Mouse (Mus musculus) stomach, embryonic 14.5 days (tissue): ENCODE measurements around the gene Cemip. TPM values are rescaled to one million over a fixed set of nuclear protein-coding genes. Genes with fewer than 3 reads are reported as not detected.

Experiments used
- ATAC-seq: fragments of 200-750 bp; cut with Nextera tagmentation; 2 replicates; pipeline ENCODE4 v1.8.0; 2017; ENCODE audit warnings: low read depth, moderate TSS enrichment; ENCODE audit not compliant: insufficient number of reproducible peaks, insufficient read depth, low FRiP score
- H3K27ac ChIP-seq: fragments of 300-500 bp; sonication (generic); 2 replicates; pipeline ENCODE4 v1.5.1; 2014; ENCODE audit warnings: mild to moderate bottlenecking, low read length, moderate library complexity, mixed read lengths
- H3K27me3 ChIP-seq: fragments of 300-500 bp; sonication (generic); 2 replicates; pipeline ENCODE4 v1.6.1; 2014; ENCODE audit warnings: low read length, control low read depth, mixed read lengths; ENCODE audit not compliant: control insufficient read depth, insufficient read depth
- H3K36me3 ChIP-seq: fragments of 300-500 bp; sonication (generic); 2 replicates; pipeline ENCODE4 v1.6.1; 2014; ENCODE audit warnings: mild to moderate bottlenecking, control low read depth, low read length, moderate library complexity, mixed read lengths; ENCODE audit not compliant: control insufficient read depth, insufficient read depth
- H3K4me1 ChIP-seq: fragments of 300-500 bp; sonication (generic); 2 replicates; pipeline ENCODE4 v1.6.1; 2014; ENCODE audit warnings: low read length, control low read depth, mixed read lengths; ENCODE audit not compliant: control insufficient read depth, insufficient read depth
- H3K4me2 ChIP-seq: fragments of 300-500 bp; sonication (generic); replicated peaks from 2 replicates; pipeline ENCODE4 v1.6.1; 2014; ENCODE audit warnings: low read depth, low read length, control low read depth
- H3K4me3 ChIP-seq: fragments of 300-500 bp; sonication (generic); 2 replicates; pipeline ENCODE4 v1.5.1; 2014; ENCODE audit warnings: low read depth, low read length, control low read depth
- H3K9ac ChIP-seq: fragments of 300-500 bp; sonication (generic); replicated peaks from 2 replicates; pipeline ENCODE4 v1.6.1; 2014; ENCODE audit warnings: low read depth, mild to moderate bottlenecking, control low read depth, low read length, moderate library complexity, mixed read lengths
- H3K9me3 ChIP-seq: fragments of 300-500 bp; sonication (generic); 2 replicates; pipeline ENCODE4 v1.6.1; 2016; ENCODE audit warnings: low read depth, low read length, control low read depth; ENCODE audit not compliant: control insufficient read depth
- WGBS: fragments of 180-500 bp; shearing (Covaris S2); extraction: QIAGEN DNeasy Blood & Tissue Kit; methylation state at CpG from one replicate; pipeline ENCODE4 v1.1.7; 2014; 5-methylcytosine and 5-hydroxymethylcytosine counted together
- polyA plus RNA-seq: library from polyadenylated mRNA; unstranded; fragments of >200 nt; fragmentation: Nextera tagmentation; extraction: Ambion mirVana; gene quantifications from 2 replicates; pipeline ENCODE4 v1.2.1, GENCODE M21; 2014

Gene Cemip
- polyA plus RNA-seq, 1 experiment from 2014 or later = 0.42 TPM

DNA sequence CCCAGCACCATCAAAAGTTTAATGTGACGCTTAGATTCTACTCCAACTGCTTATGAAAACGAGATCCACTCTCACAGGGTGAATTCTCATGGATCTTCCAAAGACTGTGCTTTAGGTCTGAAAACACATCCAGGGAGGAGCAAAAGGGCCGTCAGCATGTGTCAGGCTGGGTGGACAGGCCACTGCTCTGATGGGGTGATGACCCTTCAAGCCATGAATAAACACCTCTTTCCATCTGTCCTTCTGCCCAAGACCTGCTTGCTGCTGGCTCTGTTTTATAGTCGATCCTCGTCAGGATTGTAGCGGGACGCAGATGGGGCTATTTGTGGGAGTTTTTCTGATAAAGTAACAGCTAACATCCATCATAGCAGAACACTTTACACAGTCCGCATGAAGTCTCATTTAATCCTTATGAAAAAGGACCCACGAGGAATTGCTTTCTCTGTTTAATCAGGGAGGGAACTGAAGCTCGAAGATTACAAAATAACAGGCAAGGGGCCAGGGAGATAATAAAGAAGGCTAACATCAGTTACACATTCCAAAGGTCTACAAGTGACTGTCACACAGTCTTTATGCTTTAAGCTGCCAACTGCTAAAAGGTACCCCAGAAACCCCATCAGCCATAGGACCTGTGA is 25.5 kb upstream of the Cemip start:
- Histone ChIP-seq H3K27me3 (no peaks in the 10 kb centered on the region), H3K27ac (no peak overlapping the region), H3K4me2 (no peak overlapping the region), H3K4me1 (0 out of 2 replicates have a peak, but pooled peaks cover 6% of the 10 kb centered on the region), H3K4me3 (no peak overlapping the region), H3K9me3 (no peaks in the 10 kb centered on the region), H3K9ac (no peak overlapping the region), H3K36me3 (peaks cover 11% of the 10 kb centered on the region; the same call in 1 of the 2 replicates)
- no peak for ATAC-seq
- 39% methylated on average over 10 of the region's 10 CpGs for WGBS

DNA sequence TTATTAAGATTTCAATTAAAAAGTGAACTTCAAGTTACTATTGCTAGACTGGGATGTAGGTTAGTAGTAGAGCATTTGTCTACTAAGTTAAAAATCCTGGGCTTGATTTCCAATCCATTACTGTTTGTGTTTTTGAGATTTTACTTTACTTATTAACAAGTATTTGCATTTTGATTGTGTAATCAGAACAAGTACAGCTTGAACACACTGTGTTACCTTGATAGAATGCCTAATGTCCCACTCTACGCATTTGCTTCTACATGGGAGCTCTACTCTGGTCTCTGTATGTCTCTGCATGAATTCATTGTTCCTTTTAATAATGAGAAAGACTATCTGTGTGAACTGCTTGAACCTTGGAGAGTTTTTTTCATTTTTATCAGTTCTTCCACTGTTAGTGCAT is 20.6 kb upstream of the Cemip start:
- no peak overlapping the region for H3K4me2 ChIP-seq
- no peak for ATAC-seq

DNA sequence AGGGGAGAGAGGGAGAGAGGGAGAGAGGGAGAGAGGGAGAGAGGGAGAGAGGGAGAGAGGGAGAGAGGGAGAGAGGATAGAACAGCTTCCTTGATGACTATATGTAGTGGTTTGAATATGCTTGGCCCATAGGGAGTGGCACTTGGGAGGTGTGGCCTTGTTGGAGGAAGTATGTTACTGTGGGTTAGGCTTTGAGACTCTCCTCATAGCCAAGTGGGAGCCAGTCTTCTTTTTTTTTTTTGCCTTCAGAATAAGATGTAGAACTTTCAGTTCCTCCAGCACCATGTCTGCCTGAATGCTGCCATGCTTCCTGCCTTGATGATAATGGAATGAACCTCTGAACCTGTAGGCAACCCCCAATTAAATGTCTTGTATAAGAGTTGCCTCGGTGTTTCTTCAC is 16.3 kb upstream of the Cemip start:
- Histone ChIP-seq H3K9ac (no peak overlapping the region), H3K4me2 (no peak overlapping the region), H3K27me3 (no peaks in the 10 kb centered on the region), H3K9me3 (no peaks in the 10 kb centered on the region), H3K36me3 (no peaks in the 10 kb centered on the region), H3K4me3 (no peak overlapping the region), H3K27ac (no peak overlapping the region), H3K4me1 (no peaks in the 10 kb centered on the region)
- 98% methylated on average over 1 of the region's 1 CpGs for WGBS
- no peak for ATAC-seq

More for the DNA sequence above, 20.6 kb upstream of the Cemip start:
- no peak overlapping the region for H3K4me3 ChIP-seq
- H3K9ac ChIP-seq = no peak overlapping the region
- no peak overlapping the region for H3K27ac ChIP-seq
- 96% methylated on average over 1 of the region's 1 CpGs for WGBS
- H3K36me3 ChIP-seq = no peaks in the 10 kb centered on the region; the same call in 1 of the 2 replicates
- no peaks in the 10 kb centered on the region for H3K9me3 ChIP-seq
- 0 out of 2 replicates have a peak, but pooled peaks cover 4% of the 10 kb centered on the region for H3K4me1 ChIP-seq
- H3K27me3 ChIP-seq = no peaks in the 10 kb centered on the region

DNA sequence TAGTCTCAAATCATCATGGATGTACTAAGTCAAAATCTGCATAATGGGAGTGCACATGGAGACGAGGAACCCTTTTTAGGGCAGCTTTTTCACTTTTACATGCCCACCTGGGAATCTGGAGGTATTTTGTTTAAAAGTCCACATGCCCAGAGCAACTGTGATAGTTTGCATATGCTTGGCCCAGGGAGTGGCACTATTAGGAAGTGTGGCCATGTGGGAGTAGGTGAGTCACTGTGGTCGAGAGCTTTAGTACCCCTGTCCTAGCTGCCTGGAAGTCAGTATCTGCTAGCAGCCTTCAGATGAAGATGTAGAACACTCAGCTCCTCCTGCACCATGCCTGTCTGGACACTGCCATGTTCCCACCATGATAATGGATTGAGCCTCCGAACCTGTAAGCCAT is 14.4 kb upstream of the Cemip start:
- Histone ChIP-seq H3K36me3 (no peaks in the 10 kb centered on the region), H3K27ac (no peak overlapping the region), H3K4me1 (no peaks in the 10 kb centered on the region), H3K4me3 (no peak overlapping the region), H3K9ac (no peak overlapping the region), H3K27me3 (no peaks in the 10 kb centered on the region), H3K9me3 (no peaks in the 10 kb centered on the region), H3K4me2 (no peak overlapping the region)
- WGBS = 80% methylated on average over 3 of the region's 3 CpGs
- ATAC-seq = no peak

DNA sequence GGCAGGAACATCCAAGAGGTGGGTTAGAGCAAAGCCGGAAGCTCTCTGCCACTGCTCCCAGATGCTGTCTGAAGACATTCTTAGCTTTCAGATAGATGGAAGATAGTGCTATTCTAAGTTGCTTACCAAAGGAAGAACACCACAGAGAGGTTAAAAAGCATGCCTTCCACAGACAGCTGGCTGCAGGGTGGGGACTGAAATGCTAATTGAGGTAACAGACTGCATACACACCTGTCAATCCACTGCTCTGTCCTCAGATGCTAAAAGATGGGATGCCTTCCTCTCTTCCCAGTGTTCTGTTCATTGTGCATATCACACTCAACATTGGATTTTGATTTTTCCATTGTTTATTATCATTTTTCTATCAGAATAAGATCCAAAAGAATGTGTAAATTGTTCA is 11.8 kb upstream of the Cemip start:
- H3K4me1 ChIP-seq = no peaks in the 10 kb centered on the region
- no peak overlapping the region for H3K9ac ChIP-seq
- H3K27me3 ChIP-seq = no peaks in the 10 kb centered on the region
- H3K36me3 ChIP-seq = no peaks in the 10 kb centered on the region
- no peak overlapping the region for H3K4me3 ChIP-seq
- no peak for ATAC-seq
- 97% methylated on average over 1 of the region's 1 CpGs for WGBS
- no peak overlapping the region for H3K4me2 ChIP-seq
- no peaks in the 10 kb centered on the region for H3K9me3 ChIP-seq
- no peak overlapping the region for H3K27ac ChIP-seq

DNA sequence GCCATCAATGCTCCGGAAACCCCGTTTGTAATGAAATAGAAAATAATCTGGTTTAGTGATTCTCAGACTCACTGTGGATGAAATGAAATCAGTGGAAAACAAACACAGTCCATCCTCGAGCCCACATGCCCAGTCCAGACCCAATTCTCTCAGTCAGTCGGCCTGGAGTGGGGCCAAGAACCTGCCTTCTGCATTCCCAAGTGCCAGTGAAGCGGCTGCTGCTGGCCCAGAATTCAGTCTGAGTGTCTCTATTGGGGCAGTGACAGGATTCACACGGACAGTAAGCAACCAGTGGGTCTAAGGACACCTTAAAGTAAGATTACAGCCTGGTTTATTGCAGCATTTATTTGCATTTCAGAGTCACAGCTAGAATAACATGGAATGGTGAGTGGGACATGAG is 10.2 kb upstream of the Cemip start:
- WGBS = 66% methylated on average over 6 of the region's 6 CpGs
- Histone ChIP-seq H3K36me3 (no peaks in the 10 kb centered on the region), H3K4me2 (no peak overlapping the region), H3K9ac (no peak overlapping the region), H3K4me3 (no peak overlapping the region), H3K27me3 (no peaks in the 10 kb centered on the region), H3K27ac (no peak overlapping the region), H3K9me3 (no peaks in the 10 kb centered on the region), H3K4me1 (no peaks in the 10 kb centered on the region)
- ATAC-seq = no peak

DNA sequence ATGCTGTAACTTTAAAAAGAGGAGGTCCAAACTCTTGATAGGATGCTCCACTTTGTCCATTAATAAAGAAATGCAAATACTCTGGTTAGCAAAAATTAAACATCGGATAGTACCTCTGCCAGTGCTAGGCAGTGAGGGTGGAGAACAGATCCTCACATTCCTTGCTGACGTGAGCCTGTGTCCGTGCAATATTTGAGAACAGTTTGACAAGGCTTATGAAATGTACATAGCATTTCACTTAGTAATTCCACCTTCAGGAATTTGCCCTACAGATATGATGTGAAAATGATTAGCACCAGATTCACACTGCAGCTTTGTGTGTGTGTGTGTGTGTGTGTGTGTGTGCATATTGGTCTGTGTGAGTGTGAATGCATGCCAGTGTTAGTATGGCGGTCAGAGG is 4.5 kb upstream of the Cemip start:
- no peak overlapping the region for H3K4me2 ChIP-seq
- WGBS = 67% methylated on average over 4 of the region's 4 CpGs

DNA sequence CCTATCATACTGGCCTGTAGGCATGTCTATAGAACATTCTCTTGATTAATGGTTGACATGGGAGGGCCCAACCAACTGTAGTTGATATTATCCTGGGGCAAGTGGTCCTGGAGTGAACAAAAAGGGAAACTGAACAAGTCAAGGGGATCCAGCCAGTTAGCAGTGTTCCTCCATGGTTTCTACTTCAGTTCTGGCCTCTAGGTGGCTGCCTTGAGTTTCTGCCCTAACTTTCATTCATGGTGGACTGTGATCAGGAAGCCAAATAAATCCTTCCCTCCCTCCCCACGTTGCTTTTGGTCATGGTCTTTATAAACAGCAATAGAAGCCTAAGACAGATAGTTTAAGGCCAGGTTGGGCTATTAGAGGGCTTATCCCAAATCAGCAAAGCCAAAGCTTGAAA is 3.5 kb upstream of the Cemip start:
- H3K36me3 ChIP-seq = no peaks in the 10 kb centered on the region
- H3K9me3 ChIP-seq = no peaks in the 10 kb centered on the region
- H3K27me3 ChIP-seq = peaks cover 13% of the 10 kb centered on the region
- H3K27ac ChIP-seq = no peak overlapping the region
- H3K4me1 ChIP-seq = no peaks in the 10 kb centered on the region
- 6% methylated on average over 1 of the region's 1 CpGs for WGBS
- no peak for ATAC-seq
- H3K9ac ChIP-seq = no peak overlapping the region
- no peak overlapping the region for H3K4me2 ChIP-seq
- H3K4me3 ChIP-seq = no peak overlapping the region

More for the DNA sequence above, 4.5 kb upstream of the Cemip start:
- Histone ChIP-seq H3K9me3 (no peaks in the 10 kb centered on the region), H3K27ac (no peak overlapping the region), H3K9ac (no peak overlapping the region), H3K4me1 (no peaks in the 10 kb centered on the region), H3K27me3 (0 out of 2 replicates have a peak, but pooled peaks cover 3% of the 10 kb centered on the region), H3K4me3 (no peak overlapping the region), H3K36me3 (no peaks in the 10 kb centered on the region)
- no peak for ATAC-seq

DNA sequence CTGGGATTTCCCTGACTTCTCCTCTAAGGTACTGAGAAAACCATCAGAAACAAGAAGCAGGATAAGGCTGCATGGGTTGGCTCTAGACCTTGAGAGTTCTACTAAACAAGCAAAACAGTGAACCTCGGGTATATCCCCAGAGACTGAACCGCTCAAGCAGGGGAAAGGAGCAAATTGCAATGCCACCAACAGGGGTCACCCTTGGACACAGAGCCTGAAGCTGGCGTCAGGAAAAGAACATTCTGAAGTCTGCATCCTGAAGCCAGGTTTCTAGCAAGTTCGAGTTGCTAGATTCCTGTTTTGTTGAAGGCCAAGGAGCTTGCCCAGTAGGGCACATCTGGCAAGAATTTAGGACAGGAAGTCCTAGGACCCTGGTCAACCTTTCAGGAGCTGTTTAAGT is 2.7 kb upstream of the Cemip start:
- Histone ChIP-seq H3K4me2 (no peak overlapping the region), H3K27me3 (peaks cover 18% of the 10 kb centered on the region), H3K9me3 (no peaks in the 10 kb centered on the region), H3K27ac (no peak overlapping the region), H3K9ac (no peak overlapping the region), H3K36me3 (no peaks in the 10 kb centered on the region), H3K4me1 (no peaks in the 10 kb centered on the region), H3K4me3 (no peak overlapping the region)
- ATAC-seq = no peak
- WGBS = 13% methylated on average over 4 of the region's 4 CpGs
